Mouse (Mus musculus) neural tube, embryonic 14.5 days (tissue): ENCODE measurements at regions not wholly inside any gene's neighbourhood (a gene's known extent, or its start where the extent isn't known, plus 50 kb on each side); places are given as distances from the start of the nearest gene placed in this dataset.
"Not testable (repeated sequence)": the region's sequence is repeated elsewhere in the genome, so short reads cannot be mapped to it uniquely, and the experiment has no call there.

Source experiments
- ATAC-seq: fragments of 200-750 bp; cut with Nextera tagmentation; 2 replicates; pipeline ENCODE4 v1.8.0; 2017; ENCODE audit warnings: low read depth, mild to moderate bottlenecking, moderate TSS enrichment, moderate library complexity
- H3K27ac ChIP-seq: fragments of 300-500 bp; sonication (generic); 2 replicates; pipeline ENCODE4 v1.5.1; 2014; ENCODE audit warnings: low read depth, mild to moderate bottlenecking, control low read depth, low read length, moderate library complexity, mixed read lengths
- H3K27me3 ChIP-seq: fragments of 300-500 bp; sonication (generic); 2 replicates; pipeline ENCODE4 v1.6.1; 2014; ENCODE audit warnings: low read length; ENCODE audit not compliant: control insufficient read depth, insufficient read depth
- H3K36me3 ChIP-seq: fragments of 300-500 bp; sonication (generic); 2 replicates; pipeline ENCODE4 v1.6.1; 2014; ENCODE audit warnings: low read length, mixed read lengths; ENCODE audit not compliant: control insufficient read depth, insufficient read depth
- H3K4me1 ChIP-seq: fragments of 300-500 bp; sonication (generic); 2 replicates; pipeline ENCODE4 v1.6.1; 2014; ENCODE audit warnings: low read length; ENCODE audit not compliant: control insufficient read depth, insufficient read depth
- H3K4me2 ChIP-seq: fragments of 300-500 bp; sonication (generic); 2 replicates; pipeline ENCODE4 v1.6.1; 2014; ENCODE audit warnings: mild to moderate bottlenecking, low read depth, low read length, control low read depth
- H3K4me3 ChIP-seq: fragments of 300-500 bp; sonication (generic); 2 replicates; pipeline ENCODE4 v1.5.1; 2014; ENCODE audit warnings: low read depth, low read length, control low read depth, mixed read lengths
- H3K9ac ChIP-seq: fragments of 300-500 bp; sonication (generic); replicated peaks from 2 replicates; pipeline ENCODE4 v1.6.1; 2014; ENCODE audit warnings: low read depth, mild to moderate bottlenecking, control low read depth, low read length, mixed read lengths
- H3K9me3 ChIP-seq: fragments of 300-500 bp; sonication (generic); 2 replicates; pipeline ENCODE4 v1.6.1; 2016; ENCODE audit warnings: low read length; ENCODE audit not compliant: control insufficient read depth
- WGBS: fragments of 180-500 bp; shearing (Covaris S2); extraction: QIAGEN DNeasy Blood & Tissue Kit; methylation state at CpG from one replicate; pipeline ENCODE4 v1.1.7; 2014; 5-methylcytosine and 5-hydroxymethylcytosine counted together

DNA sequence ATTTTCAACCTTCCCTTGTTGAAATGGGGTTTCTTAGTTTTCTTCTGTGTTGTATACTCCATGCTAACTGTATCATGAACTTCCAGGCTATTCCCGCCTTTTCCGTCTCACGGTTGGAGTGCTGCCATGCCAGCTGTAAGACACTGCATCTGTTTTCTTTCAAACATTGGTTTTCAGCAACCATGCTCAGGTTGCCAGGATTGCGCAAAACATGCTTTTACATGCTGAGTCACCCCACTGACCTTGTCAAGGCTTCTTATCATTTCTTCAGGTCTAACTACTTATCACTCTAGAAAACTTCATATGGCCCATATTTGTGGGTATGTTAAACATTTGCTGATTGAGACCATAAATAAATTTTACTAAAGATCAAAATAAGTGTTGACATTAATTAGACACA lies 551.2 kb downstream of the Tlr4 start:
- ATAC-seq = no peak
- 95% methylated on average over 4 of the region's 4 CpGs for WGBS
- Histone ChIP-seq H3K4me2 (no peak overlapping the region), H3K4me1 (no peaks in the 10 kb centered on the region), H3K36me3 (no peaks in the 10 kb centered on the region), H3K27me3 (no peaks in the 10 kb centered on the region), H3K9ac (no peak overlapping the region), H3K9me3 (no peaks in the 10 kb centered on the region), H3K4me3 (no peak overlapping the region), H3K27ac (no peak overlapping the region)

- no peaks in the 10 kb centered on the region for H3K9me3 ChIP-seq
- no peak overlapping the region for H3K4me3 ChIP-seq
- H3K4me1 ChIP-seq = no peaks in the 10 kb centered on the region
- WGBS = 91% methylated on average over 2 of the region's 2 CpGs
- no peak overlapping the region for H3K4me2 ChIP-seq
- no peaks in the 10 kb centered on the region for H3K27me3 ChIP-seq
- ATAC-seq = no peak
- no peaks in the 10 kb centered on the region for H3K36me3 ChIP-seq
- H3K27ac ChIP-seq = no peak overlapping the region
- H3K9ac ChIP-seq = no peak overlapping the region
These were observed 560.5 kb downstream of the Tlr4 start for GRCm38 (mm10) chr4:67387834-67388233.

DNA sequence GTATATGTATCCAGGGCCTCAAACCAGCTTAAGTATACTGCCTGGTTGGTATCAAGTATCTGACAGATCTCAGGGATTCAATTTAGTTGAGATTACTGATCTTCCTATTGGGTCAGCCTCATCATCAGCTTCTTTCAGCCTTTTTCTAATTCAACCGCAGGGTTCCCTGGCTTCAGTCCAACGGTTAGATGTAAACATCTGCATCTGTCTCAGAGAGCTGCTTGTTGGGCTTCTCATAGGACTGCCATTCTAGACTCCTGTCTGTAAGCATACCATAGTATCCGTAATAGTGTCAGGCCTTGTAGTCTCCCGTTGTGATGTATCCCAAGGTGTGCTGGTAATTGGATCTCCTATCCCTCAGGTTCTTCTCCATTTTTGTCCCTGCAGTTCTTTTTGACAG lies 575.6 kb downstream of the Tlr4 start:
- Histone ChIP-seq H3K9ac (no peak overlapping the region), H3K9me3 (no peaks in the 10 kb centered on the region), H3K36me3 (no peaks in the 10 kb centered on the region), H3K27me3 (no peaks in the 10 kb centered on the region), H3K4me2 (no peak overlapping the region), H3K4me1 (no peaks in the 10 kb centered on the region), H3K27ac (no peak overlapping the region), H3K4me3 (no peak overlapping the region)
- no peak for ATAC-seq
- WGBS = 84% methylated on average over 4 of the region's 4 CpGs

GRCm38 (mm10) chr4:67424064-67424463 lies 596.7 kb downstream of the Tlr4 start:
- H3K27me3 ChIP-seq = no peaks in the 10 kb centered on the region
- no peak overlapping the region for H3K4me3 ChIP-seq
- H3K27ac ChIP-seq = no peak overlapping the region
- no peak overlapping the region for H3K9ac ChIP-seq
- H3K9me3 ChIP-seq = no peaks in the 10 kb centered on the region
- no peaks in the 10 kb centered on the region for H3K36me3 ChIP-seq
- H3K4me1 ChIP-seq = no peaks in the 10 kb centered on the region
- WGBS = 66% methylated on average over 1 of the region's 1 CpGs
- H3K4me2 ChIP-seq = no peak overlapping the region
- ATAC-seq = no peak

- Histone ChIP-seq H3K27me3 (no peaks in the 10 kb centered on the region), H3K4me3 (no peak overlapping the region), H3K9me3 (no peaks in the 10 kb centered on the region), H3K4me1 (no peaks in the 10 kb centered on the region), H3K9ac (no peak overlapping the region), H3K4me2 (no peak overlapping the region), H3K36me3 (no peaks in the 10 kb centered on the region), H3K27ac (no peak overlapping the region)
- WGBS = 87% methylated on average over 6 of the region's 6 CpGs
- no peak for ATAC-seq
These were observed 598.3 kb downstream of the Tlr4 start for GRCm38 (mm10) chr4:67425712-67426111.

DNA sequence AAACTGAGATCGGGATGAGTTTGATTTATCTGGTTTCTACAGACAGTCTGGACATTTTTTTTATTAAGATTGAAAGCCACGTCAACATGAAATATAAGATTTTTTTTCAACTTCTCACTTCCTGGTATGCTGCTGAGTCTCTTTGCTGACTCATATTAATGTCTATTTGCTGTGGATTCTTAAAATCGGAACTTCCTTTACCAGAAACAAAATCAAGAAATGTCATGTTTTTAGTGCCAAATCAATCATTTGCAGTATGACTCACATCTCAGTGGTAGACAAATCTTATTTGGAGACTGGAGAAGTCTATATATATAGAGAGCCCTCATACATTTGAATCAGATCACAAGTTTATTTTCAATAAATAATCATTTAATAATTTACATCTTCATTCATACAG lies 620.5 kb downstream of the Tlr4 start:
- Histone ChIP-seq H3K9me3 (no peaks in the 10 kb centered on the region), H3K36me3 (no peaks in the 10 kb centered on the region), H3K4me3 (no peak overlapping the region), H3K27ac (no peak overlapping the region), H3K27me3 (no peaks in the 10 kb centered on the region), H3K9ac (no peak overlapping the region), H3K4me2 (no peak overlapping the region), H3K4me1 (no peaks in the 10 kb centered on the region)
- 88% methylated on average over 3 of the region's 3 CpGs for WGBS
- ATAC-seq = no peak

DNA sequence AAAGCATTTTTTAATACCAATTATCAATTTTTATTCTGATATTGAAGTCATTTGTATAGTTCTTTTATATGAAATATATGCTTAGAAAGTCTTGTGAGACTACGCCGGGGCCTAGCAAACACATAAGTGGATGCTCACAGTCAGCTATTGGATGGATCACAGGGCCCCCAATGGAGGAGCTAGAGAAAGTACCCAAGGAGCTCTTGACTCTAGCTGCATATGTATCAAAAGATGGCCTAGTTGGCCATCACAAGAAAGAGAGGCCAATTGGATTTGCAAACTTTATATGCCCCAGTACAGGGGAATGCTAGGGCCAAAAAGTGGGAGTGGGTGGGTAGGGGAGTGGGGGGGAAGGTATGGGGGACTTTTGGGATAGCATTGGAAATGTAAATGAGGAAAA lies 632.5 kb downstream of the Tlr4 start:
- H3K4me3 ChIP-seq, H3K9me3 ChIP-seq, H3K4me1 ChIP-seq, H3K27ac ChIP-seq, H3K4me2 ChIP-seq, H3K9ac ChIP-seq, ATAC-seq, H3K27me3 ChIP-seq, H3K36me3 ChIP-seq: not testable (repeated sequence)
- WGBS = 98% methylated on average over 2 of the region's 2 CpGs

GRCm38 (mm10) chr4:67473034-67473433 lies 645.6 kb downstream of the Tlr4 start:
- no peak overlapping the region for H3K9ac ChIP-seq
- WGBS = 76% methylated on average over 1 of the region's 1 CpGs
- H3K9me3 ChIP-seq = no peaks in the 10 kb centered on the region
- no peak overlapping the region for H3K4me2 ChIP-seq
- ATAC-seq = no peak
- no peaks in the 10 kb centered on the region for H3K36me3 ChIP-seq
- H3K27me3 ChIP-seq = no peaks in the 10 kb centered on the region
- no peaks in the 10 kb centered on the region for H3K4me1 ChIP-seq
- H3K4me3 ChIP-seq = no peak overlapping the region
- no peak overlapping the region for H3K27ac ChIP-seq

- peak; percentile 97 for ATAC-seq
- WGBS = 14% methylated on average over 6 of the region's 6 CpGs
These were observed 650.0 kb downstream of the Tlr4 start for GRCm38 (mm10) chr4:67477264-67477845.

GRCm38 (mm10) chr4:67478081-67478480 lies 650.7 kb downstream of the Tlr4 start:
- Histone ChIP-seq H3K27ac (no peak overlapping the region), H3K4me1 (no peaks in the 10 kb centered on the region), H3K4me3 (no peak overlapping the region), H3K27me3 (no peaks in the 10 kb centered on the region), H3K9me3 (no peaks in the 10 kb centered on the region), H3K36me3 (no peaks in the 10 kb centered on the region), H3K9ac (no peak overlapping the region), H3K4me2 (no peak overlapping the region)
- WGBS = 48% methylated on average over 2 of the region's 2 CpGs
- no peak for ATAC-seq

More at GRCm38 (mm10) chr4:67477264-67477845, 650.0 kb downstream of the Tlr4 start:
- Histone ChIP-seq H3K36me3 (no peaks in the 10 kb centered on the region), H3K9ac (no peak overlapping the region), H3K4me2 (no peak overlapping the region), H3K4me3 (no peak overlapping the region), H3K4me1 (no peaks in the 10 kb centered on the region), H3K27me3 (no peaks in the 10 kb centered on the region), H3K9me3 (no peaks in the 10 kb centered on the region), H3K27ac (no peak overlapping the region)
